Mouse (Mus musculus): ENCODE measurements around the gene Lrrc3.

DNA sequence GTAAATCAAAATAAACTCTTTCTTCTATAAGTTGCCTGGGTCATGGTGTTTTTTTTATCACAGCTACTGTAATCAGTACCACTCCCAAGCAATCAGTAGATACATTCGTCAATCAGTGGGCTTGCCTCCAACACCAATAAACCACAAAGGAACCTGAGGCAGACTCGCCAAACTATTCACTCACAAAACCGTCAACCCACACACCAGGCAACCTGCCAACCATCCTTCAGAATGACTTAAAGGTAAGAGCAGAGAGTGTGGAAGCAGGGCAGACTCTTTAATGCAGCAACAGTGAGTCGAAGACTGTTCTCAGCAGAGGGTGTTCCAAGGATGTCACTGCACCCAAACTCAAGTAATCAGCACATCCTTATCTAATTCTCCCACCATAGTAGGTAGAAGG is 20.3 kb upstream of the Lrrc3 start:
- TF ChIP-seq POLR2A (IDR thresholded peaks at IDR 0.05; ENCODE audit: borderline replicate concordance, control insufficient read depth, low read depth, low read length) (no peak), CTCF (IDR thresholded peaks at IDR 0.05; ENCODE audit: control insufficient read depth, insufficient read depth, low read length) (no peak)
